Mouse (Mus musculus) limb, embryonic 10.5 days (tissue): ENCODE measurements around the gene Gpr31b. TPM values are rescaled to one million over a fixed set of nuclear protein-coding genes. Genes with fewer than 3 reads are reported as not detected.
"Not testable (repeated sequence)": the region's sequence is repeated elsewhere in the genome, so short reads cannot be mapped to it uniquely, and the experiment has no call there.

Source experiments
- DNase-seq: peaks from one replicate; pipeline ENCODE4 v3.0.0-alpha.2; 2017; ENCODE audit warnings: low spot score
- H3K27ac ChIP-seq: fragments of 300-500 bp; sonication (generic); 2 replicates; pipeline ENCODE4 v1.5.1; 2016; ENCODE audit warnings: mild to moderate bottlenecking
- H3K27me3 ChIP-seq: fragments of 300-500 bp; sonication (generic); 2 replicates; pipeline ENCODE4 v1.6.1; 2016; ENCODE audit warnings: low read depth, mild to moderate bottlenecking; ENCODE audit not compliant: poor library complexity, severe bottlenecking
- H3K36me3 ChIP-seq: fragments of 300-500 bp; sonication (generic); 2 replicates; pipeline ENCODE4 v1.6.1; 2016; ENCODE audit warnings: mild to moderate bottlenecking, moderate library complexity
- H3K4me1 ChIP-seq: fragments of 300-500 bp; sonication (generic); 2 replicates; pipeline ENCODE4 v1.6.1; 2016
- H3K4me3 ChIP-seq: fragments of 300-500 bp; sonication (generic); 2 replicates; pipeline ENCODE4 v1.5.1; 2016; ENCODE audit warnings: mild to moderate bottlenecking, moderate library complexity
- H3K9me3 ChIP-seq: fragments of 300-500 bp; sonication (generic); replicated peaks from 2 replicates; pipeline ENCODE4 v1.6.1; 2016; ENCODE audit warnings: mild to moderate bottlenecking
- WGBS: fragments of 180-500 bp; shearing (Covaris S2); methylation state at CpG from one replicate; pipeline ENCODE4 v1.1.7; 2016; 5-methylcytosine and 5-hydroxymethylcytosine counted together
- polyA plus RNA-seq: library from polyadenylated mRNA; unstranded; fragments of >200 nt; fragmentation: Nextera tagmentation; extraction: Ambion mirVana; gene quantifications from 2 replicates; pipeline ENCODE4 v1.2.1, GENCODE M21; 2016

Gene Gpr31b
- polyA plus RNA-seq, 1 experiment from 2014 or later: not detected

DNA sequence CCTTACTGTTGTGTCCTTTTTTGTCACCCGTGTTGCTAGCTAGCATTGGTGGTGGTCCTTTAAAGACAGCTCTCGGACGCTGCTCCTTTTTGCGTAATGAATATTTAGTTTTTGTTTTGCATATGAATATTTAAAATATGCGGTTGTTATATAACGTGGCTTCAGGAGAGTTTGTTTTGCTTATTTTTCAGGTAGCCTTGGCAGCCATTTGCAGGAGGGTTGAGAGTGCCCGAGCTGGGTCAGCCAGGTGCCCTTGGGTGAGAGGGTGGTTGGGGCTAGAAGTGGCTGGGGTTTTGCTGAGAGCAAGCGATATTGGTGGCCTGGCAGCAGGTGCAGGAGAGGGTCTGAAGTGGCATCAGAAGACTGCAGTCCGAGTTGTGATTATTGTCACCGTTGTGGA lies 43.6 kb downstream of the Gpr31b start:
- H3K27me3 ChIP-seq: no peaks in the 10 kb centered on the region
- H3K4me1 ChIP-seq: peaks cover 19% of the 10 kb centered on the region
- peak overlapping the region; percentile 95 for H3K4me3 ChIP-seq
- peak overlapping the region; percentile 86 for H3K27ac ChIP-seq
- DNase-seq: peak; percentile 36
- 6% methylated on average over 10 of the region's 10 CpGs for WGBS
- no peaks in the 10 kb centered on the region for H3K9me3 ChIP-seq
- peaks cover 27% of the 10 kb centered on the region for H3K36me3 ChIP-seq

- peak; percentile 99 for DNase-seq
- H3K36me3 ChIP-seq: peaks cover 20% of the 10 kb centered on the region
- under 1% methylated on average over 75 of the region's 76 CpGs for WGBS
- no peaks in the 10 kb centered on the region for H3K9me3 ChIP-seq
- no peaks in the 10 kb centered on the region for H3K27me3 ChIP-seq
- peak overlapping the region; percentile 95 for H3K4me3 ChIP-seq
- H3K4me1 ChIP-seq: peaks cover 19% of the 10 kb centered on the region
- peak overlapping the region; percentile 86 for H3K27ac ChIP-seq
Measured at GRCm38 (mm10) chr17:13007730-13008425, 44.2 kb downstream of the Gpr31b start.

- Histone ChIP-seq H3K27ac (0 out of 2 replicates have a peak overlapping the region, but pooled peaks have one; percentile 86), H3K27me3 (no peaks in the 10 kb centered on the region), H3K36me3 (peaks cover 12% of the 10 kb centered on the region), H3K4me3 (peak overlapping the region; percentile 95), H3K9me3 (no peaks in the 10 kb centered on the region), H3K4me1 (peaks cover 19% of the 10 kb centered on the region)
- 49% methylated on average over 5 of the region's 5 CpGs for WGBS
- DNase-seq: no peak
Measured at GRCm38 (mm10) chr17:13006984-13007383, 45.1 kb downstream of the Gpr31b start.

DNA sequence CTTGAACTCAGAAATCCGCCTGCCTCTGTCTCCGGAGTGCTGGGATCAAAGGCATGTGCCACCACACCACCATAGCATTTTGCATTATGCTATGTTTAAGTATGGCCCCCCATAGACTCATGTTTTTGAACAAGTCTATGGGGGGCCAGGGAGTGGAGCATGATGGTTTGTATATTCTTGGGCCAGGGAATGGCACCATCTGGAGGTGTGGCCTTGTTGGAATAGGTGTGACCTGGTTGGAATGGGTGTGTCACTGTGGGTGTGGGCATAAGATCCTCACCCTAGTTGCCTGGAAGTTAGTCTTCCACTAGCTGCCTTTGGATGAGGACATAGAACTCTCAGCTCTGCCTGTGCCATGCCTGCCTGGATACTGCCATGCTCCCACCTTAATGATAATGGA lies 45.5 kb downstream of the Gpr31b start, which contains the start of gene Sod2:
Sod2 (plus strand) TSS at position 301 of the 400 bp plus-strand sequence.
- peak within 1 kb of the TSS; percentile 86 for H3K27ac ChIP-seq
- not testable (repeated sequence) for H3K36me3 ChIP-seq, H3K9me3 ChIP-seq, DNase-seq, H3K27me3 ChIP-seq
- WGBS: 95% methylated on average over 2 of the region's 2 CpGs
- peaks cover 19% of the 10 kb centered on the region for H3K4me1 ChIP-seq
- H3K4me3 ChIP-seq: peak within 1 kb of the TSS; percentile 95

DNA sequence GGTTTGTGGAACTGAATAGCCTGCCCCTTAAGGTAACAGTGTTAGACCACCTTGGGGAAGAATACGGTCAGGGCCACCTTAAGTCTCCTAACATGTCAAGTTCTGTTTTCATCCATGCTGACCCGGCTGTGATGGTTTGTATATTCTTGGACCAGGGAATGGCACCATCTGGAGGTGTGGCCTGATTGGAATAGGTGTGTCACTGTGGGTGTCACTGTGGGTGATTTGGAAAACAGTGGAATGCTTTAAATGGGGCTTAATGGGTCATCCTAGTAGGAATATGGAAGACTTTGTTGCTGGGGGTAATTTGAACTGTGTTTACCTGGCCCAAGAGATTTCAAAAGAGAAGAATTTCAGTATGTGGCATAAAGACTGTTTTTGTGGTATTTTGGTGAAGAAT lies 47.7 kb downstream of the Gpr31b start:
- not testable (repeated sequence) for H3K9me3 ChIP-seq, H3K27me3 ChIP-seq, H3K27ac ChIP-seq, H3K4me3 ChIP-seq, DNase-seq, H3K36me3 ChIP-seq
- H3K4me1 ChIP-seq: peaks cover 19% of the 10 kb centered on the region
- 82% methylated on average over 2 of the region's 2 CpGs for whole genome bisulfite sequencing

GRCm38 (mm10) chr17:13002243-13002642 lies 49.9 kb downstream of the Gpr31b start:
- H3K9me3 ChIP-seq, H3K27ac ChIP-seq, DNase-seq, H3K4me3 ChIP-seq, H3K27me3 ChIP-seq, H3K36me3 ChIP-seq, H3K4me1 ChIP-seq: not testable (repeated sequence)
- WGBS: 93% methylated on average over 5 of the region's 5 CpGs

Other genes starting within 250 kb of the Gpr31b start
- 0.73 and 0.93 TPM in 2 replicates for gene Mas1, start 184.2 kb downstream of the Gpr31b start, polyA plus RNA-seq
- 0.09 TPM in 1 of 2 replicates, not detected in the other for gene Mrgprh, start 176.3 kb downstream of the Gpr31b start, polyA plus RNA-seq
- 2.0 and 2.3 TPM in 2 replicates for gene Pnldc1, start 142.1 kb downstream of the Gpr31b start, polyA plus RNA-seq
- 538 and 581 TPM in 2 replicates for gene Tcp1, start 136.6 kb downstream of the Gpr31b start, polyA plus RNA-seq
- 200 and 227 TPM in 2 replicates for gene Mrpl18, start 136.0 kb downstream of the Gpr31b start, polyA plus RNA-seq
- gene Acat3, start 111.7 kb downstream of the Gpr31b start, polyA plus RNA-seq: 0.98 and 1.3 TPM in 2 replicates
- 343 and 357 TPM in 2 replicates for gene Acat2, start 91.5 kb downstream of the Gpr31b start, polyA plus RNA-seq
- gene Wtap, start 58.1 kb downstream of the Gpr31b start, polyA plus RNA-seq: 123 and 140 TPM in 2 replicates
- 94.4 and 105 TPM in 2 replicates for gene Sod2, start 45.5 kb downstream of the Gpr31b start, polyA plus RNA-seq
- not detected in 2 replicates for gene Tcp10b, start 8.8 kb upstream of the Gpr31b start, polyA plus RNA-seq
- gene Unc93a, start 79.5 kb upstream of the Gpr31b start, polyA plus RNA-seq: not detected in 2 replicates
- gene Smok2a, start 168.9 kb upstream of the Gpr31b start, polyA plus RNA-seq: not detected in 2 replicates
- gene Smok2b, start 178.0 kb upstream of the Gpr31b start, polyA plus RNA-seq: not detected in 2 replicates